Mouse (Mus musculus) thymus, adult 2 months (tissue): ENCODE measurements around the gene Wdr1.

Experiments
- CTCF ChIP-seq: fragments of 200-500 bp; IDR thresholded peaks from 2 replicates; pipeline ENCODE4 v1.5.1; 2012; ENCODE audit warnings: mild to moderate bottlenecking, control low read depth, low read length, moderate library complexity, borderline replicate concordance; ENCODE audit not compliant: control insufficient read depth, poor library complexity, insufficient read depth; ENCODE audit errors: extremely low read depth
- POLR2A ChIP-seq: fragments of 200-500 bp; IDR thresholded peaks from 2 replicates; pipeline ENCODE4 v1.6.1; 2012; ENCODE audit warnings: mild to moderate bottlenecking, low read length, control low read depth, moderate library complexity; ENCODE audit not compliant: control insufficient read depth, poor library complexity, insufficient read depth; ENCODE audit errors: extremely low read depth

GRCm38 (mm10) chr5:38544423-38545415 lies 18.3 kb downstream of the Wdr1 start:
- TF ChIP-seq CTCF (no peak), POLR2A (no peak)
